In genomic region chr7:81945398-81945797, GRCm38 (mm10) we compare ENCODE assay signal across 16 mouse cellular contexts. TPM values are rescaled to one million over a fixed set of nuclear protein-coding genes. Genes with fewer than 3 reads are reported as not detected.
A peak's percentile ranks its signal among the peaks of the same experiment; 100 is the strongest.
DNase-seq lines count a peak whose midpoint lies in the region; ATAC-seq lines count a peak whose summit lies in the region.
"Had no signal": no experiment of that assay in that cellular context is flagged by ENCODE, and none has a peak within 500 bp of the region (broad histone marks: within the 10 kb centered on the region; RNA-seq: fewer than 3 reads in every experiment).

No protein-coding gene starts in this region.

- 21% methylated on average over 4 of the region's 4 CpGs for WGBS in hindbrain, embryonic 14.5 days
- WGBS in hindbrain, embryonic 16.5 days = 12% methylated on average over 4 of the region's 4 CpGs

- H3K4me2 ChIP-seq in hindbrain, embryonic 14.5 days (replicated peaks) = no peak overlapping the region
- no peak overlapping the region for H3K4me2 ChIP-seq in hindbrain, embryonic 16.5 days (ENCODE audit: low read length)
- H3K4me2 ChIP-seq: heart, embryonic 15.5 days; intestine, embryonic 15.5 days; stomach, embryonic 15.5 days had no signal

- ATAC-seq in hindbrain, embryonic 14.5 days (ENCODE audit: low FRiP score) = no peak
- ATAC-seq in hindbrain, embryonic 16.5 days = no peak
- ATAC-seq: intestine, embryonic 15.5 days; liver, postnatal 0 days had no signal

- H3K27me3 ChIP-seq in hindbrain, embryonic 14.5 days (ENCODE audit: control insufficient read depth, insufficient read depth, low read length) = no peaks in the 10 kb centered on the region
- no peaks in the 10 kb centered on the region for H3K27me3 ChIP-seq in hindbrain, embryonic 16.5 days (replicated peaks; ENCODE audit: control insufficient read depth, insufficient read depth, low read length)
- H3K27me3 ChIP-seq: heart, embryonic 15.5 days; intestine, embryonic 15.5 days; stomach, embryonic 15.5 days had no signal

- DNase-seq in hindbrain, embryonic 14.5 days (ENCODE audit: low spot score) = peak; percentile 40
- DNase-seq in right cerebral cortex, postnatal 4 days = peak; percentile 19
- no peak for DNase-seq in right cerebral cortex, postnatal 36 days (ENCODE audit: low spot score in 2 of 2)
- peak; percentile 43 for DNase-seq in forelimb bud, embryonic 11.5 days (ENCODE audit: low read depth, low spot score)
- no peak for DNase-seq in gastrocnemius, adult 18-20 months (ENCODE audit: low spot score)
- DNase-seq in gastrocnemius, postnatal 25 days = no peak
- DNase-seq: cerebellum, adult 18-20 months; liver, postnatal 0 days; right cerebral cortex, postnatal 25 days had no signal

- H3K9ac ChIP-seq in hindbrain, embryonic 14.5 days = no peak overlapping the region
- H3K9ac ChIP-seq in hindbrain, embryonic 16.5 days (ENCODE audit: low read depth, low read length) = no peak overlapping the region
- H3K9ac ChIP-seq: heart, embryonic 15.5 days; intestine, embryonic 15.5 days; liver, postnatal 0 days; stomach, embryonic 15.5 days had no signal

- no peaks in the 10 kb centered on the region for H3K36me3 ChIP-seq in hindbrain, embryonic 14.5 days (replicated peaks; ENCODE audit: control insufficient read depth, insufficient read depth)
- no peaks in the 10 kb centered on the region for H3K36me3 ChIP-seq in hindbrain, embryonic 16.5 days (ENCODE audit: control insufficient read depth, insufficient read depth, low read length)
- H3K36me3 ChIP-seq: heart, embryonic 15.5 days; intestine, embryonic 15.5 days; stomach, embryonic 15.5 days had no signal

- H3K9me3 ChIP-seq in hindbrain, embryonic 14.5 days (ENCODE audit: control insufficient read depth, low read length) = no peaks in the 10 kb centered on the region
- no peaks in the 10 kb centered on the region for H3K9me3 ChIP-seq in hindbrain, embryonic 16.5 days (ENCODE audit: control insufficient read depth, low read length)
- H3K9me3 ChIP-seq: heart, embryonic 15.5 days; intestine, embryonic 15.5 days; stomach, embryonic 15.5 days had no signal

- no peaks in the 10 kb centered on the region for H3K4me1 ChIP-seq in hindbrain, embryonic 14.5 days (replicated peaks; ENCODE audit: control insufficient read depth, insufficient read depth, low read length)
- H3K4me1 ChIP-seq in hindbrain, embryonic 16.5 days (ENCODE audit: control insufficient read depth, insufficient read depth, low read depth, low read length) = no peaks in the 10 kb centered on the region
- H3K4me1 ChIP-seq: heart, embryonic 15.5 days; intestine, embryonic 15.5 days; stomach, embryonic 15.5 days had no signal

- H3K27ac ChIP-seq in hindbrain, embryonic 14.5 days = no peak overlapping the region
- H3K27ac ChIP-seq in hindbrain, embryonic 16.5 days (ENCODE audit: low read depth, low read length) = no peak overlapping the region
- H3K27ac ChIP-seq: heart, embryonic 15.5 days; intestine, embryonic 15.5 days; stomach, embryonic 15.5 days had no signal

- H3K4me3 ChIP-seq in hindbrain, embryonic 14.5 days (replicated peaks; ENCODE audit: low read length) = no peak overlapping the region
- no peak overlapping the region for H3K4me3 ChIP-seq in hindbrain, embryonic 16.5 days (ENCODE audit: low read length)
- H3K4me3 ChIP-seq: heart, embryonic 15.5 days; intestine, embryonic 15.5 days; stomach, embryonic 15.5 days had no signal

RNA-seq across cellular contexts. Expression of gene Hdgfl3, which starts 11.1 kb away (rescaled TPM):
- polyA plus RNA-seq in hindbrain, embryonic 14.5 days (2014; fragmentation: Nextera tagmentation; extraction: Ambion mirVana) = 79.5 and 84.3 TPM in 2 replicates
- polyA plus RNA-seq in hindbrain, embryonic 16.5 days (2015; fragmentation: Nextera tagmentation; extraction: Ambion mirVana) = 47.6 and 49.5 TPM in 2 replicates
- total RNA-seq in gastrocnemius, adult 18-20 months (2021) = 1 to 10 TPM; 1.2 to 2.2 TPM
- total RNA-seq in gastrocnemius, postnatal 25 days (2021) = 1 to 10 TPM; 2.3 TPM

RNA-seq across cellular contexts. Expression of gene Bnc1, which starts 46.7 kb away (rescaled TPM):
- 0.20 and 0.25 TPM in 2 replicates for polyA plus RNA-seq in hindbrain, embryonic 14.5 days (2014; fragmentation: Nextera tagmentation; extraction: Ambion mirVana)
- 0.20 and 0.41 TPM in 2 replicates for polyA plus RNA-seq in hindbrain, embryonic 16.5 days (2015; fragmentation: Nextera tagmentation; extraction: Ambion mirVana)
- total RNA-seq in gastrocnemius, adult 18-20 months (2021) = not detected
- under 1 TPM in 1 of 2 experiments, not detected in 1; 0.05 TPM for total RNA-seq in gastrocnemius, postnatal 25 days (2021)
- total RNA-seq: left cerebral cortex, postnatal 36 days; megakaryocyte-erythroid progenitor cell, adult 5-6 weeks; neutrophil, adult 5-6 weeks had no signal

Comparison
In these comparisons a context has a peak if more than half of its experiments do, and no peak if none do; other contexts are left out.
1. DNase-seq: peak in hindbrain, embryonic 14.5 days (single experiment), right cerebral cortex, postnatal 4 days (single experiment) and forelimb bud, embryonic 11.5 days (single experiment); none in right cerebral cortex, postnatal 36 days (0 of 2), gastrocnemius, adult 18-20 months (single experiment) and gastrocnemius, postnatal 25 days (single experiment).